Mouse (Mus musculus) NIH3T3 (cell line): ENCODE measurements around the gene 4931406P16Rik.
"Not testable (repeated sequence)": the region's sequence is repeated elsewhere in the genome, so short reads cannot be mapped to it uniquely, and the experiment has no call there.

ENCODE experiments used
- DNase-seq: peaks from one replicate; pipeline ENCODE4 v3.0.0-alpha.2; 2012; ENCODE audit warnings: low read depth

The 4931406P16Rik gene

GRCm38 (mm10) chr7:34313443-34313875, at the start of gene 4931406P16Rik:
4931406P16Rik (minus strand) TSS chr7:34313551.
- DNase-seq: peak; percentile 88

- peak; percentile 70 for DNase-seq
Observed at GRCm38 (mm10) chr7:34355629-34356028, 42.3 kb upstream of the 4931406P16Rik start.

GRCm38 (mm10) chr7:34351997-34352396, 38.6 kb upstream of the 4931406P16Rik start:
- DNase-seq: peak; percentile 62

GRCm38 (mm10) chr7:34350166-34350565, 36.8 kb upstream of the 4931406P16Rik start:
- DNase-seq: no peak

DNA sequence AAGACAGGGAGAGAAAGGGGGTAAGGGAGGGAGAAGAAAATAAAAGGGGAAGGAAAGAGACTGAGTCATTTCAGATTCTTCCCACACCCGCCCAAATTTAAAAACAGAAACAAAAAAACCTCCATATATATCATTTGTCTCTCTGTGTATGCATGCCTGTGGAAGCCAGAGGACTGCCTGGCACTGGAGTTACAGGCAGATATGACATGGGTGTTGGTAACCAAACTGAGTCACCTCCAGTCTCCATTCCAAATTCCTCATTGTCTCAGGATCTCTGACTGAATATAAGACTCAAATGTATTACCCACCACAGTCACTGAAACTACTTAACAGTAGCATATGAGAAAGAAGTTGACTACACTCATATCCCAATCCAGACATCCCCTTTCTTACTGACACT, 34.7 kb upstream of the 4931406P16Rik start:
- DNase-seq: peak; percentile 36

GRCm38 (mm10) chr7:34347041-34347440, 33.7 kb upstream of the 4931406P16Rik start:
- DNase-seq: no peak

DNA sequence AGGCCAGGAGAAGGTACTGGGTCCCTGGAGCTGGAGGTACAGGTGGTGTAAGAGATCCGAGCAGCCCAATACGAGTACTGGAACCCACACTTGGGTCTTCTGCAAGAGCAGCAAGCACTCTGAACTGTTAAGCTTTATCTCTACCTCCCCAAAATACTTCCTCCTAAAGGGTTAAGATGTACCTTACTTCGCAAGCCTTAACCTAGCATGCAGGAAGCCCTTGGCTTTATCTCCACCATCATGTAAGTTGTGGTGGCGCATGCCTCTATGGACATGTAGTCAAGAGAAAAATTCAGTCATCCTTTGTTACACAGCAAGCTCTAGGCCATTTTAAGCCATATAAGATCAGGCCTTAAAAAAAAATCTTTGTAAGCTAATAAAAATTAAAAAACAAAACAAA, 33.2 kb upstream of the 4931406P16Rik start:
- no peak for DNase-seq

DNA sequence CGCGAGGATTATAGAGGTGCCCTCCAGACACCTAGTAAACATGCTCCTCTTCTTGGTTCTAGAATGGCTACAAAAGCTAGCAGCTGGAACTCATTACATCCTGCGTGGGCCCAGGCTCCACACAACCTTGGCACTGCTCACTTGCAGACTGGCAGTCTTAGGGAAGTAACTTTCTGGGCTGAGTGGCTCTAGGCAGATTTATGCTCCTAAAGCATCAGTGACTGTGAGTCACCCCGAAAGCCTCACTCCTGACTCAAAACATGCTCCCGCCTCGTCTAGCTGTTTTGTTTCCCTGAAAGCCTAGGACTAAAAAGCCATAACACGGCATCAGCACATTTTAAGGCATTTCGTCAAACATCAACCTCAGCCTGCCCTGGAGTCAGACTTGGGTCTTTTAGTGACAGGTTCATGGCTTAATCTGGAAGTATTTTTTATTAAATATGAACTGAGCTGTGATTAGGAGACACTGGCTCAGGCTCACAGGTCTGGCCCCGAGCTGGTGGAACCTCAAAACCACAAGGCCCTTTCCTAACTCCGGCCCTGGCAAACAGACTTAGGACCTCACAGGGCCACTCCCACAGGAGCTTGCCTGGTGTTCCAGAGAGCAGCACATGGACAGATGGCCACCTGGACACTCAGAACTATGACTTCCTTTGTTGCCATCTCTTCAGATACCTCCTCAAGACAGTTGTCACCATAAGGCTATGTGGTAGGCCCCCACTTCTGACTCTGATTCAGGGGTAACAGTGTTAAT, 28.9 kb upstream of the 4931406P16Rik start:
- peak; percentile 92 for DNase-seq

GRCm38 (mm10) chr7:34340841-34341240, 27.5 kb upstream of the 4931406P16Rik start:
- DNase-seq: peak; percentile 15

DNA sequence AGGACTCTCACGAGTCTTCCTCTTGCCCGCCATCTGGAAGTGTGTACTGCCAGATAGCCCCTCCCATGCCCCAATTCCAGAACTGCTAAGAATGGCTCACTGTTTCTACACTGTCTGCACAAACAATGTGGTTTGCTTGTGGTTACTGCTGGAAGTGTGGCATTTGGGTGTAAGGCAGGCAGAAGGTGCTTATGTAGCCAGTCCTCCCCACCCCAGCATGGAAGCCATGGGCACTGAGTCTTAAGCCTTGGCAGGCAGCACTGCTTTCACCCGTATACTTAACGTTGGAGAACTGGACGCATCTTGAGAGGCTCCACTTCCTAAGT, 25.8 kb upstream of the 4931406P16Rik start:
- DNase-seq: peak; percentile 27

GRCm38 (mm10) chr7:34338445-34339163, 25.3 kb upstream of the 4931406P16Rik start:
- no peak for DNase-seq

GRCm38 (mm10) chr7:34337268-34337667, 23.9 kb upstream of the 4931406P16Rik start:
- no peak for DNase-seq

DNA sequence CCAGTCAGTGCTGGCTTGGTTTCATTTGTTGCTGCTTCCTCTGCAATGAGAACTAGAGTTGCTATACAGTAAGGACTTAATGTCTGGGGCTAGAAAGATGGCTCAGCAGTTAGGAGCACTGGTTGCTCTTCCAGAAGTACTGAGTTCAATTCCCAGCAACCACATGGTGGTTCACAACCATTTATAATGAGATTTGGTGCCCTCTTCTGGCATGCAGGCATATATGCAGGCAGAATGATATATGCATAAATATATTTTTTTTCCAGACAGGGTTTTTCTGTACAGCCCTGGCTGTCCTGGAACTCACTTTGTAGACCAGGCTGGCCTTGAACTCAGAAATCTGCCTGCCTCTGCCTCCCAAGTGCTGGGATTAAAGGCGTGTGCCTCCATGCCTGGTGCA, 23.2 kb upstream of the 4931406P16Rik start:
- DNase-seq: not testable (repeated sequence)

GRCm38 (mm10) chr7:34327493-34327892, 14.1 kb upstream of the 4931406P16Rik start:
- DNase-seq: peak; percentile 68

GRCm38 (mm10) chr7:34324857-34325256, 11.5 kb upstream of the 4931406P16Rik start:
- DNase-seq: no peak

DNA sequence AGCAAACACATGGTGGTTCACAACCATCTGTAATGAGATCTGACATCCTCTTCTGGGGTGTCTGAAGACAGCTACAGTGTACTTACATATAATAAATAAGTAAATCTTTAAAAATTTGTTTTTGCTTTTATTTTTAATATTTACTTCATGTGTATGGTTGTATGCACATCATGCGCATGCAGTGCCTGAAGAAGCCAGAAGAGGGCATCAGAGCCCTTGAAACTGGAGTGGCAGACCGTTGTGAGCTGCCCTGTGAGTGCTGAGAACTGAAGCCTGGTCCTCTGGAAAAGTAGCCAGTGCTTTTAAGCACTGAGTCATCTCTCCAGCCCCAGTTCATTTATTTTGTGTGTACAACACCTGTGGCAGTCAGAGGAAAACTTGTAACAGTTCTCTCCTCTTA, 10.7 kb upstream of the 4931406P16Rik start:
- no peak for DNase-seq

- no peak for DNase-seq
Observed at GRCm38 (mm10) chr7:34323351-34323750, 10.0 kb upstream of the 4931406P16Rik start.

- peak; percentile 73 for DNase-seq
Observed at GRCm38 (mm10) chr7:34321958-34322357, 8.6 kb upstream of the 4931406P16Rik start.

DNA sequence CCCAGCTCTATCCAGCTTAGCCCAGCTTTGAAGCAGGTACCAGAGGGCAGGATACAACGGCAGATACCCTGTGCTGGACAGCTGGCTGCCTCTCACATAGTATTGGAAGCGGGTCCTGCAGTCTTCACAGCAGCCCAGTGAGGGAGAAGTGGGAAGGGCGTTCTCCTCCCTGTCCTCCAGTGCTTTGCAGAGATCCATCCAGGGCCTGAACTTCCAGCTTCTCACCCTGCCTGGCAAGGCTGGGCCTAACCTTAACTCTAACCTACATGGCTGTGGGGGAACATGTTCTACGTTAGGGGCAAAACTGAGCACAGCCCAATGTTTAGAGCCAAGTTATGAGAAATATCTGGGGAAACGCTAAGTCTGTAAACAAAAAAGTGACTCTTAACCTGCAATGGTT, 7.8 kb upstream of the 4931406P16Rik start:
- no peak for DNase-seq

DNA sequence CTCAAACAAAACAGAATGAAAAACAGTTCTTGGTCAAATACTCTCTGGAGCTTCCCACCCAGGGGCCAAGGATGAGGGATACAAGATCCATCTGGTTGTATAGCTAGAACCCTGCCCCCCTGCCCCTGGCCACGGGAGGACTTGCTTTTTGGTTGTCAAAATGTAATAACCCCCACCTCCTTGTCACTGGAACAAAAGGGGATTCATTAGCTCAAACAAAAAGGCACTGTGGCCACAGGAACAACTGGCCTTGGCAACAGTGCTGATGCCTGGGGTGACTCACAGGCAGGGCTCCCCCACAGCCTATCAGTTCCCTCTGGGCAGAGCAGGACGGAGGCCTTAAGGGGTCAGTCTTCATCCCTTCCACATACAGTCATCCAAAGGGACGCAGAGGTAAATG, 6.6 kb upstream of the 4931406P16Rik start:
- peak; percentile 79 for DNase-seq

DNA sequence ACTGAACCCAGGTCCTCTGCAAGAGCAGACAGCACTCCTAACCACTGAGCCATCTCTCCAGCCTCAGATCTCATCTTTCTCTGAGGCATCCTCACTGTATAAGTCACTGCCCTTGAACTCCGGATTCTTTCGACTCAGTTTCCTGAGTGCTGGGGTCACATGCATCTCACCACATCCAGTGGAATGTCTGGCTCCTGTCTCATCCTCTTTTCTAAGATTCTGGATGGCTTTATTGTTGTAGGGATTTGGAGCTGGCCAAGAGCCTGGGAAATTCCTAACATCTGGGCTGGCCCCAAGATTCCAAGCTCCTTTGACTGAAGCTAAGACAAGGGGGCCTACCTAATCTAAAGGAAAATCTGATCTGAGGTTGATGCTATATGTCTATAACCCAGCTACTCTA, 5.8 kb upstream of the 4931406P16Rik start:
- DNase-seq: peak; percentile 85

DNA sequence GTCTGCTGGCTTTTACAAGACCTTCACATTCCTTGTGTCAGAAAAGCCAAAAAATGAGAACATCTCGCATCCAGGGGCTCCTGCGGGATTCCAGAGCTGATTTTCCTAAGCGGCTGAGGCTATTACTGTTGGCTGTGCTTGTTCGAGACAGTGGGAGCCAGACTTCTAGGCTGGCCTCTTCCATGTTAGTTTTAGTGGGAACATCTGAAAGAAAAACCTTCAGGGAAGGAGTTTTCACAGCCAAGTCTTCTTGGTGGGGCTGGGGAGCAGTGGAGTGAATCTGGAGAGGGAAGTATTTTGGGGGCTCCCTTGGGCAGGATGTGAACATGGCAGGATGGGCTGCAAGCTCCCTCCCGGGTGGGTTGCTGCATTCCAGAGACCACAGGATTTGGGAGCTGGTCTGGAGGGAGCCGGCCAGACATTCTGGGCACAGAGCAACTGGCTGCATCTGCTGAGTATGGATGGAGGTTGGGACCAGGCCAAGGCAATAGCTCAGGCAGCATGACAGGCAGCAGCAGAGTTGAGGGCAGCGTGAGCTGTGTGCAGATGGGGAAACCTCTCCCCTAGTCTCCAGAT, 4.6 kb upstream of the 4931406P16Rik start:
- peak; percentile 92 for DNase-seq

GRCm38 (mm10) chr7:34312786-34313442, 437 bp downstream of the 4931406P16Rik start:
- peak; percentile 48 for DNase-seq
